Mouse (Mus musculus): Measurements from ENCODE around the gene Itgb3bp.

Itgb3bp gene

DNA sequence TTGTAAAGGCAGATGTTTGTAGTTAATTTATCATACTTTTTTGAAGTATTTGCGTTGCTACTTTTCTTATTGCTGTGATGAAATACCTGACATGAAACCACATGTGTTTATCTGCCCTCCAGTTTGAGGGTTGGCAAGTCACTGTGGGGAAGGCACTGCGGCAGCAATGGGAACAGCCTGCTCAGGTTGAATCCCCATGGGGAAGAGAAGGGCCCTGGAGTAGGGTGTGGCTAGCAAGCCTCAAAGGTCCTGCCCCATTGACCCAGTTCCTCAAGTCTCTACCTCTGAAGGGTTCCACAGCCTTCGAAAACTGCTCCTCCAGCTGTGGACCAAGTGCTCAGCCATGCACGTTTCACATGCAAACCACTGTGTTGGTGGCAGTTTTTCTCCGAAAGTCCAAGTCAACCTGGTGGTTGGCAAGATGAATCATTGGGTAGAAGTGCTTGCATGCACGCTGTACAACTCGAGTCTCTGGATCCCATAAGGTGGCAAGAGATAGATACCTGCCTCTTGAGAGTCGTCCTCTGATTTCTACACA is 203.6 kb downstream of the Itgb3bp start:
- no peak for DNase-seq (ENCODE audit: extremely low read depth, low read depth, low spot score)

DNA sequence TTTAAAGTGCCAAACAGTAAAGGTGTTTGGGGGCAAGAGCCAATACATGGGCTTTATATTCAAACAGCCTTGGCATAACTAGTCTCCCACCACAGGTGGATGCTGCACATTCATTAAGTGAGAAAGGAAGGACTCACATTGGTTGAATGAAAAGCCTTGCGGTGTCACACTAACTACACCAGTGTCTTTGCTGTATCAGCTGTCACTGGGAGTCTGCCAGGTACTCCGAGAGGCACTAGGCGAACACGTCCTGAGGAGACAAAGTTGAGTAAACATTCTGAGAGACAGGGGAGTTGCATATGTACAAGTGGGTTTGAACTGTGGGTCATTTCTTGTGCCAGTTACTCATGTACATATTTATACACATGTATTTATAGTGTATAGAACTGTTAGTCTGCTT is 205.3 kb downstream of the Itgb3bp start:
- DNase-seq (ENCODE audit: extremely low read depth, low read depth, low spot score), result no peak

DNA sequence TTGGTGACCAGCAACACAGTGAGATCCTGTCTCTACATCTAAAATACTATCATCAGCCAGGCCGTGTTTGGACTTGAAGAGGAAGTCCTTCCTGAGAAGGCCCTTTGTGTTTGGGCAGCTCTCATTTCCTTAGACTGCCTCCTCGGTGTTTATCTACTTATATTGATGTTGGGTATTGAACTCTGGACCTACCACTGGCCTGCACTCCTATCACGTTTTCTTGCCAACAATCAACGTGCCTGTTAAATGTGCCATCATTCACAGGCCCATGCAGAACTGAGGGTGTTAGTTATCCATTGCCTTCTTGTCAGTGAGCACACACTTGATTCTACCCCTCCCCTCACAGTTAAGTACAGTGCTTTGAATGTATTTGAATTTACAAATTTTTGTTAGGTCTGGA is 211.7 kb downstream of the Itgb3bp start:
- no peak for DNase-seq (ENCODE audit: extremely low read depth, low read depth, low spot score)

DNA sequence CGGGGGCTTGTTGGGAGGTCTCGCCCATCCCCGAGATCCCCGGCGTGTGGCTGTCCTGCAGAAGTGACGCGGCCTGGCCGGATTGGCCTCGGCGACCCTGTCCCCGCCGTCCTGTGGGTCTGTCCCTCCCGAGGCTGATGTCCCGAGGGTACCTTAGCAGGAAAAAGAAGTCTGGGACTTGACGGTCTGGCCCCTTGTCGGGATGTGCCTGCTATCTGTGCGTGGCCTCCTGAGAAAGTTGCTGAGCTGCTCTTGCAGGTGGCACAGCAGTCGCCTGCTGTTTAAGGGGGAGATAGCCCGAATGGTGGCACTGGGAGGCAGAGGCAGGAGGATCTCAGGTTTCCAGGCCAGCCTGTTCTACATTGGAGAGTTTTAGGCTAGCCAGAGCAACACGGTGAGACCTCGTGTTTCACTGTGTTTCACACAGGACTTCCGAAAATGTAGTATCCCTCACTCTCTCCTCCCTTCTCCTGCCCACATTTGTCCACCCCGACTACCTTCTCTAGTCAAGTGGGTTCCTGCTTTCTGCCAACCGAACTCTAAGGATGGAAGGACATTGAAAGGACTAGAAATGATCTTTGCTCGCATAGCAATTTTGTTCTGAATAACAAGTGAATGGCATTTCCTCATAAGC is 213.7 kb downstream of the Itgb3bp start:
- no peak for DNase-seq (ENCODE audit: extremely low read depth, low read depth, low spot score)

All from fat pad, adult 2 months (tissue).